Mouse (Mus musculus): ENCODE data around the gene Exoc6. TPM values are rescaled to one million over a fixed set of nuclear protein-coding genes. Genes with fewer than 3 reads are reported as not detected.
A peak's percentile ranks its signal among the peaks of the same experiment; 100 is the strongest.

Exoc6 gene
- total and polyA plus RNA-seq, 2 experiments from 2014 or later, result 25.5 to 27.2 TPM

- H3K9ac ChIP-seq (replicated peaks; ENCODE audit: low read length, poor library complexity, severe bottlenecking), result no peak overlapping the region
- H3K4me1 ChIP-seq (ENCODE audit: insufficient read depth, low read length), result no peaks in the 10 kb centered on the region
- H3K4me3 ChIP-seq (ENCODE audit: low read depth, low read length), result no peak overlapping the region
- 64% methylated on average over 6 of the region's 6 CpGs for WGBS
- no peaks in the 10 kb centered on the region for H3K27me3 ChIP-seq (ENCODE audit: insufficient read depth, low read length)
- DNase-seq (ENCODE audit: low spot score) (no peak), ATAC-seq (ENCODE audit: low FRiP score) (no peak)
- no peak for TF ChIP-seq CTCF (IDR thresholded peaks at IDR 0.05)
- no peak overlapping the region for H3K4me2 ChIP-seq (ENCODE audit: low read depth, low read length, poor library complexity, severe bottlenecking)
- H3K9me3 ChIP-seq (ENCODE audit: low read length), result no peaks in the 10 kb centered on the region
- no peak overlapping the region for H3K27ac ChIP-seq (ENCODE audit: low read depth, low read length)
- no peaks in the 10 kb centered on the region for H3K36me3 ChIP-seq (ENCODE audit: insufficient read depth, low read length)
Measured at GRCm38 (mm10) chr19:37528581-37528980, 21.6 kb upstream of the Exoc6 start.

GRCm38 (mm10) chr19:37529296-37529695 lies 20.9 kb upstream of the Exoc6 start:
- no peak overlapping the region for H3K4me2 ChIP-seq (ENCODE audit: low read depth, low read length, poor library complexity, severe bottlenecking)
- H3K4me1 ChIP-seq (ENCODE audit: insufficient read depth, low read length), result no peaks in the 10 kb centered on the region
- no peak overlapping the region for H3K4me3 ChIP-seq (ENCODE audit: low read depth, low read length)
- no peaks in the 10 kb centered on the region for H3K9me3 ChIP-seq (ENCODE audit: low read length)
- H3K27ac ChIP-seq (ENCODE audit: low read depth, low read length), result no peak overlapping the region
- no peaks in the 10 kb centered on the region for H3K36me3 ChIP-seq (ENCODE audit: insufficient read depth, low read length)
- ATAC-seq (ENCODE audit: low FRiP score) (no peak), DNase-seq (ENCODE audit: low spot score) (no peak)
- H3K9ac ChIP-seq (replicated peaks; ENCODE audit: low read length, poor library complexity, severe bottlenecking), result no peak overlapping the region
- no peaks in the 10 kb centered on the region for H3K27me3 ChIP-seq (ENCODE audit: insufficient read depth, low read length)
- WGBS, result 92% methylated on average over 9 of the region's 9 CpGs
- TF ChIP-seq CTCF (IDR thresholded peaks at IDR 0.05), result no peak

DNA sequence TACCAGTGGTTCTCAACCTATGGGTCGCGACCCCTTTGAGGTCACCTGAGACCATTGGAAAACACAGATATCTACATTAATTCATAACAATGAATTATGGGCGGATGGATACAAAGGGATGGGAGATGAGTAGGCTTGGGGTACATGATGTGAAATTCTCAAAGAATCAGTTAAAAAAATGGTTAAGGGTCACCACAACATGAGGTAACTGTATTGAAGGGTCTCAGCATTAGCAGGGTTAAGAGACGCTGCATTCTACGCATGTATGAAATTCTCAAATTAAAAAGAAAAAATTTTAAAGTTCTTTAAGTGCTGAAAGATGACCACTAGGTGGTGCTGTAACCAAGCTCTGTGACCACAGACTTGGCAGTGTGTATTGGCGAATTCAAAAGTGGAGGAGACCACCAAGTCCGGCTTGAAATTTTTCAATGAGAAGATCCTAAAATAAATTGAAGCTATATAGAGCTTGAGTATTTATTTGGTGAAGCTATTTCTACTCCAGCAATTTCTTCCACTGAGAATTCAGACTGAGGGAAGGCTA lies 20.2 kb upstream of the Exoc6 start:
- DNase-seq (ENCODE audit: low spot score) (peak; percentile 87), ATAC-seq (ENCODE audit: low FRiP score) (peak; percentile 41; the same call in 1 of the 2 replicates)
- H3K27ac ChIP-seq (ENCODE audit: low read depth, low read length), result no peak overlapping the region
- H3K27me3 ChIP-seq (ENCODE audit: insufficient read depth, low read length), result no peaks in the 10 kb centered on the region
- no peaks in the 10 kb centered on the region for H3K9me3 ChIP-seq (ENCODE audit: low read length)
- no peaks in the 10 kb centered on the region for H3K4me1 ChIP-seq (ENCODE audit: insufficient read depth, low read length)
- H3K4me2 ChIP-seq (ENCODE audit: low read depth, low read length, poor library complexity, severe bottlenecking), result no peak overlapping the region
- H3K9ac ChIP-seq (replicated peaks; ENCODE audit: low read length, poor library complexity, severe bottlenecking), result no peak overlapping the region
- 36% methylated on average over 7 of the region's 7 CpGs for WGBS
- TF ChIP-seq CTCF (IDR thresholded peaks at IDR 0.05), result peak; percentile 86
- no peak overlapping the region for H3K4me3 ChIP-seq (ENCODE audit: low read depth, low read length)
- H3K36me3 ChIP-seq (ENCODE audit: insufficient read depth, low read length), result no peaks in the 10 kb centered on the region

GRCm38 (mm10) chr19:37530601-37531000 lies 19.6 kb upstream of the Exoc6 start:
- Histone ChIP-seq H3K27me3 (ENCODE audit: insufficient read depth, low read length) (no peaks in the 10 kb centered on the region), H3K9ac (replicated peaks; ENCODE audit: low read length, poor library complexity, severe bottlenecking) (no peak overlapping the region), H3K4me1 (ENCODE audit: insufficient read depth, low read length) (no peaks in the 10 kb centered on the region), H3K4me2 (ENCODE audit: low read depth, low read length, poor library complexity, severe bottlenecking) (no peak overlapping the region), H3K27ac (ENCODE audit: low read depth, low read length) (no peak overlapping the region), H3K36me3 (ENCODE audit: insufficient read depth, low read length) (no peaks in the 10 kb centered on the region), H3K9me3 (ENCODE audit: low read length) (no peaks in the 10 kb centered on the region), H3K4me3 (ENCODE audit: low read depth, low read length) (no peak overlapping the region)
- no peak for TF ChIP-seq CTCF (IDR thresholded peaks at IDR 0.05)
- DNase-seq (ENCODE audit: low spot score), result no peak
- no peak for ATAC-seq (ENCODE audit: low FRiP score)
- WGBS, result 83% methylated on average over 3 of the region's 3 CpGs

DNA sequence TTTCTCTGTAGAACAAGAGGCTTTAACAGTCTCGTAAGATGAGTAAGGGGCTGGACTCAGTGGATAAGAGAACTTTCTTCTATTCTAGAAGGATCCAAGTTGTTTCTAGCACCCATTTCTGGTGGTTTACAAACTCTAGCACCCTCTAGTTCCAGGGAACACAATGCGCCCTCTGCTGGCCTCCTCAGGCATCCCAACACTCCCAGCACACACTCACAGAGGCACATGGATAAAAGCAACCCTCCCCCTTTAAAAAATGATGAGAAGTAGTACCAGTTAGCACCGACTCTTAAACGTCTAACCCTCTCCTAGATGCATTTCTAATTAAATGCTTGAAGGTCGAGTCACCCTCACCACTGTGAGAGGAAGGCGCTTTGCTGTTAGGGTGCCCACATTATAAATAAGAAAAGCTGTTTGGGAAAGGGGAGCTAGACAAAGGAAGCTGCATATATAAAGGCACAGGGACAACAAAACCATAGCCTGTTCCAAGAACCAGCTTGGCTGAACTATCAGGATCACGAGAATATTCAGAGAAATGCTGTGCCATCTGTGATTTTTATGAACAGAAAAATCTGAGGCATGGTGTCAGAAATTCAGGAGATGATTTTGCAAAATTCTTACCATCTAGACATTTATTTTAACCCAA lies 18.9 kb upstream of the Exoc6 start:
- Histone ChIP-seq H3K27me3 (ENCODE audit: insufficient read depth, low read length) (no peaks in the 10 kb centered on the region), H3K9ac (replicated peaks; ENCODE audit: low read length, poor library complexity, severe bottlenecking) (no peak overlapping the region), H3K9me3 (ENCODE audit: low read length) (no peaks in the 10 kb centered on the region), H3K4me3 (ENCODE audit: low read depth, low read length) (no peak overlapping the region), H3K4me2 (ENCODE audit: low read depth, low read length, poor library complexity, severe bottlenecking) (no peak overlapping the region), H3K36me3 (ENCODE audit: insufficient read depth, low read length) (no peaks in the 10 kb centered on the region), H3K4me1 (ENCODE audit: insufficient read depth, low read length) (no peaks in the 10 kb centered on the region), H3K27ac (ENCODE audit: low read depth, low read length) (no peak overlapping the region)
- DNase-seq (ENCODE audit: low spot score), result no peak
- TF ChIP-seq CTCF (IDR thresholded peaks at IDR 0.05), result peak; percentile 60
- WGBS, result 55% methylated on average over 7 of the region's 7 CpGs
- no peak for ATAC-seq (ENCODE audit: low FRiP score)

DNA sequence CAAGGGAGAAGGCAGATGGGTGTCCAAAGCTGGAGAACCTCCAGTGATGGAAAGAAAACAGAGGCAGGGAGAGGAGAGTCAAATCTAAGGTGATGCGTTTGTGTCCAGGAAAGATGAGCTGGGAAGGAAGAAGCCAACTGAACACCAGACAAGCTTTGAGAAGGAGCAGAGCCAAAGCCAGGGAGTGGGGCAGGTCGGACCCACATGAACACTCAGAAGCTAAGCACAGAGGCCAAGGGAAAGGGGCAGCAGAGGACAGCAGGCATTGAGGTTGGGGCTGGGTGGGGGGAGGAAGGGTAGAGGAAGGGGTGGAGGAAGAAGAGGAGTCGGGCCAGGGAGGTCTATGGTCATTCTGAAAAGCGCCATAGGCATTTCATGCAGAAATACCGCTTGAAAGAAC lies 17.0 kb upstream of the Exoc6 start:
- ATAC-seq (ENCODE audit: low FRiP score) (no peak), DNase-seq (ENCODE audit: low spot score) (no peak)
- H3K9ac ChIP-seq (replicated peaks; ENCODE audit: low read length, poor library complexity, severe bottlenecking), result no peak overlapping the region
- no peaks in the 10 kb centered on the region for H3K9me3 ChIP-seq (ENCODE audit: low read length)
- H3K36me3 ChIP-seq (ENCODE audit: insufficient read depth, low read length), result no peaks in the 10 kb centered on the region
- H3K4me2 ChIP-seq (ENCODE audit: low read depth, low read length, poor library complexity, severe bottlenecking), result no peak overlapping the region
- no peak overlapping the region for H3K27ac ChIP-seq (ENCODE audit: low read depth, low read length)
- no peak overlapping the region for H3K4me3 ChIP-seq (ENCODE audit: low read depth, low read length)
- no peaks in the 10 kb centered on the region for H3K4me1 ChIP-seq (ENCODE audit: insufficient read depth, low read length)
- 93% methylated on average over 5 of the region's 5 CpGs for WGBS
- H3K27me3 ChIP-seq (ENCODE audit: insufficient read depth, low read length), result no peaks in the 10 kb centered on the region
- no peak for TF ChIP-seq CTCF (IDR thresholded peaks at IDR 0.05)

All from midbrain, postnatal 0 days (tissue).